Mouse (Mus musculus) ES-Bruce4 (cell line): ENCODE results near the gene Inpp4a. TPM values are rescaled to one million over a fixed set of nuclear protein-coding genes. Genes with fewer than 3 reads are reported as not detected.

Experiments
- H3K27ac ChIP-seq: 2 replicates; pipeline ENCODE4 v1.5.1; 2012; ENCODE audit warnings: low read length, inconsistent platforms; ENCODE audit not compliant: insufficient read depth
- H3K27me3 ChIP-seq: 2 replicates; pipeline ENCODE4 v1.6.1; 2012; ENCODE audit warnings: mild to moderate bottlenecking, low read length, inconsistent platforms; ENCODE audit not compliant: control insufficient read depth, poor library complexity, insufficient read depth, severe bottlenecking
- H3K36me3 ChIP-seq: 2 replicates; pipeline ENCODE4 v1.6.1; 2012; ENCODE audit warnings: inconsistent platforms, mild to moderate bottlenecking, low read length, moderate library complexity; ENCODE audit not compliant: control insufficient read depth, poor library complexity, insufficient read depth, severe bottlenecking
- H3K4me1 ChIP-seq: one replicate; pipeline ENCODE4 v1.8.1; 2011; ENCODE audit warnings: low read length; ENCODE audit not compliant: control insufficient read depth, insufficient read depth
- H3K4me3 ChIP-seq: 2 replicates; pipeline ENCODE4 v1.5.1; 2011; ENCODE audit warnings: low read depth, mild to moderate bottlenecking, low read length
- H3K9ac ChIP-seq: 2 replicates; pipeline ENCODE4 v1.6.1; 2012; ENCODE audit warnings: low read depth, mild to moderate bottlenecking, inconsistent platforms; ENCODE audit not compliant: poor library complexity, severe bottlenecking
- H3K9me3 ChIP-seq: replicated peaks from 2 replicates; pipeline ENCODE4 v1.6.1; 2012; ENCODE audit warnings: mild to moderate bottlenecking, low read length, inconsistent platforms; ENCODE audit not compliant: control insufficient read depth, poor library complexity, insufficient read depth, severe bottlenecking
- CTCF ChIP-seq: IDR thresholded peaks from one replicate; pipeline ENCODE4 v1.8.1; 2011; ENCODE audit warnings: low read depth, low read length
- EP300 ChIP-seq: IDR thresholded peaks from 2 replicates; pipeline ENCODE4 v1.6.1; 2011; ENCODE audit warnings: low read depth, low read length; ENCODE audit not compliant: insufficient read depth
- POLR2A ChIP-seq: IDR thresholded peaks from one replicate; pipeline ENCODE4 v1.8.1; 2011; ENCODE audit warnings: low read length; ENCODE audit not compliant: insufficient read depth
- polyA plus RNA-seq: library from polyadenylated mRNA; stranded (reverse); fragments of >200 nt; gene quantifications from 2 replicates; pipeline ENCODE4 v1.2.4, GENCODE M21; 2011; ENCODE audit warnings: low read depth; ENCODE audit not compliant: missing spikeins, insufficient read depth, insufficient read length

The Inpp4a gene
- polyA plus RNA-seq, 1 experiment, result 9.3 TPM

- no peak for TF ChIP-seq POLR2A
- TF ChIP-seq EP300, result no peak
- TF ChIP-seq CTCF, result no peak
- Histone ChIP-seq H3K9ac (no peak overlapping the region), H3K36me3 (no peaks in the 10 kb centered on the region), H3K27me3 (peaks cover 3% of the 10 kb centered on the region; the same call in 1 of the 2 replicates), H3K4me3 (no peak overlapping the region), H3K27ac (no peak overlapping the region), H3K4me1 (no peaks in the 10 kb centered on the region), H3K9me3 (no peaks in the 10 kb centered on the region)
These were observed 6.1 kb downstream of the Inpp4a start for GRCm38 (mm10) chr1:37305691-37306287.

DNA sequence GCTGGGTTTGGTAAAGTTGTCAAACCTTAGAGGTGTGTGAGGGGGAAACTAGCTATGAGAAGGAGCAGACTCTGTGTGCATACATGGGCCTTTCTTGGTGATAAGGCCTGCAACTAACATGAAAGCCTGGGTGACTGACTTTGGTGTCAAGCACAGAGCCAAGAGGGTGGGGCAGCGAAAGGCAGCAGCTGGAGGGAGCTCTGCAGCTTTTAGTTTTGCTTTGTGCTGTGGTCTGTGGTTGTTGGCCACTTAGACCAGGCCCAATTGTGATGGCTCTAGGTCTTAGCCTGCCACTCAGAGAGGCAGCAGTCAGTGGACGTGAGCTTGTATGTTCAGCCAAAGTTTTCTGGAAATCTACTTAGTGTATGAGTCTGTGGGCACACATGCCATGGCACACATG is 7.9 kb downstream of the Inpp4a start:
- no peaks in the 10 kb centered on the region for H3K27me3 ChIP-seq
- no peak for TF ChIP-seq EP300
- no peak for TF ChIP-seq CTCF
- TF ChIP-seq POLR2A, result no peak
- no peak overlapping the region for H3K27ac ChIP-seq
- H3K4me1 ChIP-seq, result no peaks in the 10 kb centered on the region
- H3K4me3 ChIP-seq, result no peak overlapping the region
- H3K9me3 ChIP-seq, result no peaks in the 10 kb centered on the region
- no peaks in the 10 kb centered on the region for H3K36me3 ChIP-seq
- H3K9ac ChIP-seq, result no peak overlapping the region

GRCm38 (mm10) chr1:37308021-37308742 is 8.5 kb downstream of the Inpp4a start:
- H3K4me1 ChIP-seq, result no peaks in the 10 kb centered on the region
- no peak overlapping the region for H3K4me3 ChIP-seq
- no peaks in the 10 kb centered on the region for H3K36me3 ChIP-seq
- H3K27ac ChIP-seq, result no peak overlapping the region
- no peak overlapping the region for H3K9ac ChIP-seq
- H3K9me3 ChIP-seq, result no peaks in the 10 kb centered on the region
- H3K27me3 ChIP-seq, result no peaks in the 10 kb centered on the region
- no peak for TF ChIP-seq POLR2A
- no peak for TF ChIP-seq EP300
- TF ChIP-seq CTCF, result no peak

DNA sequence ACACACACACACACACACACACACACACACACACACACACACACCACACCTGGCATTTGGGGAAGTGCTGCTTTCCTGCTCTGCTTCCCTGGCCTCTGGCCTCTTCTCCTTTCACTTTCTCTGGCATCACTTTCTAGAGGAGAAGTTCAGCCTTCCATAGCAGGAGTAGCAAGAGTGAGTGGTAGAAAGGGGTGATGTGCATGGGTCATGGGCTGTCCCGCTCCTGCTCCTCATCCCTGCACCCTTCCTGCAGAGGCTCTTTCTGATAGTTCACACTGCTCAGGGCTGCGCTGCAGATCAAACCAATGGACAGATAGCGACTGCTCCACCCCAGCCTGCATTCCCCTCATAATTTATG is 9.1 kb downstream of the Inpp4a start:
- Histone ChIP-seq H3K9me3 (no peaks in the 10 kb centered on the region), H3K27ac (no peak overlapping the region), H3K9ac (no peak overlapping the region), H3K36me3 (no peaks in the 10 kb centered on the region), H3K4me1 (no peaks in the 10 kb centered on the region), H3K27me3 (no peaks in the 10 kb centered on the region), H3K4me3 (no peak overlapping the region)
- TF ChIP-seq EP300 (no peak), CTCF (no peak), POLR2A (no peak)

- H3K36me3 ChIP-seq, result no peaks in the 10 kb centered on the region
- H3K27ac ChIP-seq, result no peak overlapping the region
- H3K27me3 ChIP-seq, result no peaks in the 10 kb centered on the region
- H3K9me3 ChIP-seq, result no peaks in the 10 kb centered on the region
- no peak overlapping the region for H3K9ac ChIP-seq
- no peak for TF ChIP-seq EP300
- no peak overlapping the region for H3K4me3 ChIP-seq
- H3K4me1 ChIP-seq, result no peaks in the 10 kb centered on the region
These were observed 10.4 kb downstream of the Inpp4a start for GRCm38 (mm10) chr1:37309939-37310515.

DNA sequence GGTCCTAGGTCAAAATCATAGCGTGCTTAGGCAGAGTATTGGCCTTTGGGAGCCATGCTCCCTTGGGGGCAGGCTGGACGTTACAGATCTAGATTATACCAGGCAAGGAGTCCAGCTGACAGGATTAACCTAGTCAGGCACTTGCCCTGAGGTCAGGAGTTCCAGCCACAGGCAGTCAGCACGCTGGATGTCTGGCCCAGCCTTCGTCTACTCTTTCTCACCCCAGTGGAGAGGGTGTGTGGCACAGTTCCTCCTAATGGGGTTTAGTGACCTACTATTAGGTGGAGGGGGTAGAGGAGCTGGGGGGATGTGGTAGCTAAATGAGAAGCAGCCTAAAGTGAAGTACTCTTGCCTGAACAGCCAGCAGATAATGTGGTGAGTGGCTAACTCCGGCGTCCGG is 14.7 kb downstream of the Inpp4a start:
- no peak for TF ChIP-seq CTCF
- no peak for TF ChIP-seq POLR2A
- TF ChIP-seq EP300, result no peak
- Histone ChIP-seq H3K4me3 (no peak overlapping the region), H3K36me3 (no peaks in the 10 kb centered on the region), H3K27me3 (no peaks in the 10 kb centered on the region), H3K27ac (no peak overlapping the region), H3K4me1 (no peaks in the 10 kb centered on the region), H3K9ac (no peak overlapping the region), H3K9me3 (no peaks in the 10 kb centered on the region)
